Mouse (Mus musculus) lung, postnatal 0 days (tissue): Measurements from ENCODE around the gene Ckm.

Experiments used
- CTCF ChIP-seq: IDR thresholded peaks from 2 replicates; pipeline ENCODE4 v1.5.1; 2016; ENCODE audit warnings: antibody characterized with exemption, mild to moderate bottlenecking
- EP300 ChIP-seq: IDR thresholded peaks from 2 replicates; pipeline ENCODE4 v1.6.1; 2016; ENCODE audit warnings: antibody characterized with exemption, mild to moderate bottlenecking, control low read depth

DNA sequence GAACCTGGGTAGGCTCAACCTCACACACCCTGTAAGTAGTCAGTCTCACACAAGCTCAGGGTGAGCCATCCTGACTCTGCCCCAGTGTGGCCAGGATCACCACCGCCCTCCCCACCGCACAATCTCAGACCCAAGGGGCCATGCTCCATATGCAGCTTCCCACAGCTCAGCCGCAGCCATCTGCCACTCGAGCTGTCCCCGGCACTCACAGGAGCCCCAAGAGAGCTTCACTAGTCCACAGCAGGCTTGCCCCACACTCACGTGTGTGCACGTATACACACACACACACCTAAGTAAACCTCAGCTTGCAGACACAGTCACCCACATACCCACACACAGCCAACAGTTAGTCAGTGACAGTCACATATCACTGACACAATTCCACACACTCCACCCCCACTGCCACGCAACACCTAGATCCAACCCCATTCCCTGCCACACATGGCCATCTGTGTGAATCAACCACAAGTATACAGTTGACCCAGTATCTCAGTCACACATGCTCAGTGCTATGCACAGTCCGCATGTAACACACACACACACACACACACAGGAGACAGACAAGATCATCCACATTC, 2.0 kb upstream of the Ckm start:
- TF ChIP-seq EP300, result no peak
- no peak for TF ChIP-seq CTCF
